Mouse (Mus musculus) heart, embryonic 12.5 days (tissue): ENCODE data around the gene Plekhh1. TPM values are rescaled to one million over a fixed set of nuclear protein-coding genes. Genes with fewer than 3 reads are reported as not detected.

Experiments used
- ATAC-seq: fragments of 200-750 bp; cut with Nextera tagmentation; 2 replicates; pipeline ENCODE4 v1.8.0; 2017; ENCODE audit warnings: moderate TSS enrichment, moderate library complexity; ENCODE audit not compliant: insufficient number of reproducible peaks, low FRiP score
- H3K27ac ChIP-seq: fragments of 300-500 bp; sonication (generic); 2 replicates; pipeline ENCODE4 v1.5.1; 2016; ENCODE audit warnings: mild to moderate bottlenecking, moderate library complexity; ENCODE audit not compliant: poor library complexity, severe bottlenecking
- H3K27me3 ChIP-seq: fragments of 300-500 bp; sonication (generic); replicated peaks from 2 replicates; pipeline ENCODE4 v1.6.1; 2016; ENCODE audit warnings: mild to moderate bottlenecking, moderate library complexity
- H3K36me3 ChIP-seq: fragments of 300-500 bp; sonication (generic); 2 replicates; pipeline ENCODE4 v1.6.1; 2016; ENCODE audit warnings: mild to moderate bottlenecking, moderate library complexity
- H3K4me1 ChIP-seq: fragments of 300-500 bp; sonication (generic); replicated peaks from 2 replicates; pipeline ENCODE4 v1.6.1; 2016; ENCODE audit warnings: mild to moderate bottlenecking
- H3K4me2 ChIP-seq: fragments of 300-500 bp; sonication (generic); 2 replicates; pipeline ENCODE4 v1.6.1; 2016; ENCODE audit warnings: mild to moderate bottlenecking, moderate library complexity
- H3K4me3 ChIP-seq: fragments of 300-500 bp; sonication (generic); 2 replicates; pipeline ENCODE4 v1.5.1; 2016; ENCODE audit warnings: mild to moderate bottlenecking
- H3K9ac ChIP-seq: fragments of 300-500 bp; sonication (generic); 2 replicates; pipeline ENCODE4 v1.6.1; 2016; ENCODE audit warnings: mild to moderate bottlenecking, moderate library complexity
- H3K9me3 ChIP-seq: fragments of 300-500 bp; sonication (generic); replicated peaks from 2 replicates; pipeline ENCODE4 v1.6.1; 2016; ENCODE audit warnings: mild to moderate bottlenecking, moderate library complexity
- WGBS: fragments of 180-500 bp; shearing (Covaris S2); methylation state at CpG from one replicate; pipeline ENCODE4 v1.1.7; 2016; 5-methylcytosine and 5-hydroxymethylcytosine counted together
- polyA plus RNA-seq: library from polyadenylated mRNA; unstranded; fragments of >200 nt; fragmentation: Nextera tagmentation; extraction: Ambion mirVana; gene quantifications from 2 replicates; pipeline ENCODE4 v1.2.1, GENCODE M21; 2016

Plekhh1 gene
- polyA plus RNA-seq, 1 experiment from 2014 or later: 5.8 TPM

DNA sequence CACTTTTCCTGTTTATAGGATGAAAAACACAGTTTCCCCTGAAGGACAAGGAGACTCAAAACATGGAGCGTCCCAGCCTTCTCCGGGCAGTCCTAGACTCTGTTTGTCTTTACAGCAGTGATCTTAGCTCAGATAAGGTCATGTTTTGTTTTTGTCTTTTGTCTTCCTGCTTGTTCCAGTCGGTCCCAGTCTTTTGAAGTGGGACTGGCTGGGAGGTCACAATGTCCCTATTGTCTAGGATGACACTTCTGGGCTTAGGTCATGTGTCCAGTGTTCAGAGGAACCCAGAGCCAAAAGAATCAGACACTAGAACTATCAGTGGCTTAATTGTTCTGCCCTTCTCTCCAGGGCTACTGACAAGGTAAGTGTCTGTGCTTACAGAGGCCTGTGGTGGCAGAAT lies 6.4 kb downstream of the Plekhh1 start:
- Histone ChIP-seq H3K4me1 (peaks cover 5% of the 10 kb centered on the region), H3K9ac (no peak overlapping the region), H3K27me3 (no peaks in the 10 kb centered on the region), H3K27ac (no peak overlapping the region), H3K4me2 (no peak overlapping the region), H3K36me3 (peaks cover 5% of the 10 kb centered on the region), H3K9me3 (no peaks in the 10 kb centered on the region), H3K4me3 (no peak overlapping the region)
- WGBS: 48% methylated on average over 3 of the region's 3 CpGs
- no peak for ATAC-seq

DNA sequence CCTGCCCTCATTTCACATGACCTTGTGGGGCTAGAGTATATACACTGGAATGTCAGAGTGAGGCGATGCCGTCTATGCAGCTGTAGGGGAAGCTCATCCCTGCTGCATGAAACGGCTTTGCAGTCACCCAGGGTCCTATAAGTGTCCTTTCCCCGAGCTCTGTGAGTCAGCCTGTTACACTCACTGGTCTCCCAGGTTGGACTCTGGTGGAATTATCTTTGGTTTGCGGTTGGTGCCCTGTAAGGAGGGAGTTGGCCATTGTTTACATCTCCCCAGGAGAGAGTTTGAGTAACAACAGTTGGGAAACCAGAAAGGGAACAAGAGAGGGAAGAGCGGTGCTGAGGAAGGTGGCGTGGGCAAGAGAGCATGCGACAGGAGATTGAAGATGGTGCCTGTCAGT lies 10.7 kb downstream of the Plekhh1 start:
- 66% methylated on average over 8 of the region's 8 CpGs for WGBS
- no peak overlapping the region for H3K27ac ChIP-seq
- no peaks in the 10 kb centered on the region for H3K9me3 ChIP-seq
- no peak for ATAC-seq
- H3K4me1 ChIP-seq: peaks cover 11% of the 10 kb centered on the region
- peaks cover 17% of the 10 kb centered on the region for H3K36me3 ChIP-seq
- no peak overlapping the region for H3K4me3 ChIP-seq
- H3K4me2 ChIP-seq: no peak overlapping the region
- H3K9ac ChIP-seq: no peak overlapping the region
- H3K27me3 ChIP-seq: no peaks in the 10 kb centered on the region

DNA sequence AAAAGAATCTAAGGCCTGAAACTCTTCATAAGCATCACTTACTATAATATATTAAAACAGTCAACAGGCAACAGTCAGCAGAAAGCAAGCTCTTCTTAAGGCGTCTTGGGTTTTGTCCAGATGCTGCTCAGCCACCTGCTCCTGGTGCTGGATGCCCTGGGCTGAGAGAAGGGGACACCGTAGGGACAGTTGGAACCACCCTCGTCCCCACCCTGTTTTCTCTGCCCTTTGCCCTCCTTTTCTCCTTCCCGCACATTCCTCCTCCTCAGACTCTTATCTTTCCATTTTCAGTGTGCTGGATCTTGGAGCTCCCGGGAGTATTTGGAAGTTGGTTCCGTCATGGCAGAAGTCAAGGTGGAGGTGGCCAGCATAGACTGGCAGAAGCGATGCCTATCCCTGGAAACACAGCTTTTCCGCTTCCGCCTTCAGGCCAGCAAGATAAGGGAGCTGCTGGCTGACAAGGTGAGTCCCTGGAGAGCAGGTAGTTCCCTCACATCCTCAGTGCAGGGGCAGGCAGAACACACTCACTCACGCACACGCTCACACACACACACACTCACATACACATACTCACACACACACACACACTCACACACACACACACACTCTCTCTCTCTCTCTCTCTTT lies 11.4 kb downstream of the Plekhh1 start:
- ATAC-seq: no peak
- Histone ChIP-seq H3K27ac (no peak overlapping the region), H3K36me3 (peaks cover 23% of the 10 kb centered on the region), H3K4me3 (no peak overlapping the region), H3K9ac (no peak overlapping the region), H3K4me1 (peaks cover 15% of the 10 kb centered on the region), H3K9me3 (peaks cover under 1% of the 10 kb centered on the region; the same call in 1 of the 2 replicates), H3K4me2 (no peak overlapping the region), H3K27me3 (no peaks in the 10 kb centered on the region)
- WGBS: 69% methylated on average over 11 of the region's 11 CpGs

DNA sequence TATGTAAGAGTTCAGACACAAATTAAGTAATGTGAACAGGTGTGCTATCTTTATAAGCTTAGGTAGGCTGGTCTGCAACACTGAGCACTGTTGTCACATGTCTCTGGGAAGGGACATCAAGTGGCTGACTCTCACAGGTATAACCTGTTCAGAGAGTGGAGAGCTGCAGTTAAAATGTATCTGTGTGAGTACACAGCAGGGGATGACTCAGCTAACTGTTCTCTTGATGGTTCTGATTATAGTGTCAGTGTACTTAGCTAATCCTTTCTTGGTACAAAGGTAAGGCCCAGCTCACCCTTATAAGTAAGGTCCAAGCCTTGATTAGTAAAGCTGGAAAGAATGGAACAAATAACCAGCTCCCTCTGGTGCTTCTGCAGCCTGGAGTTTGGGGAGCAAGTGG lies 12.5 kb downstream of the Plekhh1 start:
- Histone ChIP-seq H3K4me3 (no peak overlapping the region), H3K4me1 (peaks cover 15% of the 10 kb centered on the region), H3K9ac (no peak overlapping the region), H3K9me3 (peaks cover 4% of the 10 kb centered on the region; the same call in 1 of the 2 replicates), H3K4me2 (no peak overlapping the region), H3K27me3 (no peaks in the 10 kb centered on the region), H3K36me3 (peaks cover 27% of the 10 kb centered on the region), H3K27ac (no peak overlapping the region)
- ATAC-seq: no peak

DNA sequence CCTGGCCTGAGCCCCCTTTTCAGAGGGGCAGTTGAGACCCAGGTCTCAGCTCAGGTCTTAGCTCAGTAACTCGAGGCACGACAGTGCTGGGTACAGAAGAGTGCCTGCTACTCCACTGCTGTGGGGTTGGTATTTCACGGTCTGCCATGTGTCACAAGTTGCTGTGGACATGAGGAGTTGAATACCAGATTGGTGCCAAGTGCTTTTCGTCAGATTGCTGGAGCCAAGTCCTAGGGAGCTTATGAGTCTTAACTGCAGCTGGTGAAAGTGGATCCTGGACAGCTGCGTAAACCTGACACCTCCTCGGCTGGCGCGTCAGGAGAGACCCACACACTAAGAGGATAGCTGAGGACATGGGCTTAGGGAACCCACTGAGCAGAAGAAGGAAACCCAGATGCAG lies 15.7 kb downstream of the Plekhh1 start:
- Histone ChIP-seq H3K4me3 (no peak overlapping the region), H3K27me3 (no peaks in the 10 kb centered on the region), H3K36me3 (peaks cover 28% of the 10 kb centered on the region), H3K9me3 (peaks cover 4% of the 10 kb centered on the region; the same call in 1 of the 2 replicates), H3K9ac (no peak overlapping the region), H3K4me2 (no peak overlapping the region), H3K27ac (no peak overlapping the region), H3K4me1 (peaks cover 24% of the 10 kb centered on the region)
- WGBS: 42% methylated on average over 8 of the region's 8 CpGs
- 0 out of 2 replicates have a peak, but pooled peaks have one; percentile 46 for ATAC-seq

DNA sequence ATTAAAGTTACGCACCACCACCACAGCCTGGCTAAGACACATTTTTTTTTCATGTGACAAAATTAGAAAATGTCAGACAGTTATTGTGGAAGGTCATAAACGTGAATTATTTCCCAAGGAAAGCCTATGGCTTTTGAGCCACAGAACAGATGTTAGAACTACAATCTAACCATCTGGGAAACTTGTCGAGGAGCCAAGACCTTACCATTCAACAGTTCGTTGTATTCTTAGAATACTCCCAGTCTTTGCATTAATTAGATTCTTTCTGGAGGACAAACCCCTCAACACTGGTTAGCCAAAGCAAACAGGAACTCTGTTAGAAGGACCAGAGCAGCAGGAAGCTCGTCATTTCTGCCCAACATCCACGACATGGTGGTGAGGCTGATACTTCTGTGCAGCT lies 17.2 kb downstream of the Plekhh1 start:
- WGBS: 66% methylated on average over 6 of the region's 6 CpGs
- Histone ChIP-seq H3K9me3 (peaks cover 4% of the 10 kb centered on the region; the same call in 1 of the 2 replicates), H3K27ac (no peak overlapping the region), H3K9ac (no peak overlapping the region), H3K4me2 (no peak overlapping the region), H3K27me3 (no peaks in the 10 kb centered on the region), H3K4me1 (peaks cover 26% of the 10 kb centered on the region), H3K36me3 (peaks cover 33% of the 10 kb centered on the region), H3K4me3 (no peak overlapping the region)
- no peak for ATAC-seq

DNA sequence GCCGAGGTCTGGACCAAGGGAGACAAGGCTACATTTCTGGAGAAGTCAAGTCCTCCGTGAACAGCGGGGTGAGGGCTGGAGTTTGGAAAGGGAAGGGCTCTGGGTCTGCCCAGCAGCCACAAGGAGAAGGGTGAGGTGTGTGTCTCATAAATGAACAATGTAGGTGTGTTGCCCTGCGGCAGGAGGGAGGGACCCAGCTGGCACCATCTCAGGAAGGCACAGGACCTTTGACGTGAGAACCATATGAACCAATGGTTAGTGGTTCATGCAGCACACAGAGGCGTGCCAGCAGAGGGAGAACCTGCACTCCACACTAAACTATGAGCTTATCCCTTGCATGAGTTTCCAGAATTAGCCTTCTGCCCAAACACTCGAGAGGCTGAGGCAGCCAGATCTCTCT lies 18.2 kb downstream of the Plekhh1 start:
- Histone ChIP-seq H3K9me3 (peaks cover 4% of the 10 kb centered on the region; the same call in 1 of the 2 replicates), H3K4me2 (no peak overlapping the region), H3K9ac (no peak overlapping the region), H3K4me3 (no peak overlapping the region), H3K27me3 (no peaks in the 10 kb centered on the region), H3K36me3 (peaks cover 26% of the 10 kb centered on the region), H3K4me1 (peaks cover 30% of the 10 kb centered on the region), H3K27ac (no peak overlapping the region)
- 82% methylated on average over 7 of the region's 7 CpGs for WGBS
- ATAC-seq: no peak

DNA sequence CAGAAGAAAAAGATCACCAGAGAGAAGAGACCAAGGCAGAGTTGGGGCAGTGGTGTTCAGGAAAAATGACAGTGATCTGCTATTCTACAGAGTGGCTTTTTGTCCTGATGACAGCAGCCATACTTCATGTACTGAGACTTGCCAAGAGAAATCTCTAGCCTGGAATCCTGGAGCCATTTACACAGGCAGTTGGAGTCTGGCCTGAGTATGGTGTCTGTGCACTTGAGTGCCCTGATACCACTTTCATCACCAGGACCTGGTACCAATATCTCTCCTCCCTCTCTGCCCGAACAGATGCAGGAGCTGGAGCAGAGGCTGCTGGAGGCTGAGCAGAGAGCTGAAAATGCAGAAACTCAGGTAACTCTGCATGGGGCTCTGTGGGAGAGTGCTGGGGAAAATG lies 19.9 kb downstream of the Plekhh1 start:
- Histone ChIP-seq H3K4me1 (peaks cover 38% of the 10 kb centered on the region), H3K9ac (no peak overlapping the region), H3K27ac (no peak overlapping the region), H3K4me2 (no peak overlapping the region), H3K36me3 (peaks cover 31% of the 10 kb centered on the region), H3K4me3 (no peak overlapping the region), H3K27me3 (no peaks in the 10 kb centered on the region), H3K9me3 (peaks cover 4% of the 10 kb centered on the region; the same call in 1 of the 2 replicates)
- no peak for ATAC-seq
- 40% methylated on average over 1 of the region's 1 CpGs for WGBS

DNA sequence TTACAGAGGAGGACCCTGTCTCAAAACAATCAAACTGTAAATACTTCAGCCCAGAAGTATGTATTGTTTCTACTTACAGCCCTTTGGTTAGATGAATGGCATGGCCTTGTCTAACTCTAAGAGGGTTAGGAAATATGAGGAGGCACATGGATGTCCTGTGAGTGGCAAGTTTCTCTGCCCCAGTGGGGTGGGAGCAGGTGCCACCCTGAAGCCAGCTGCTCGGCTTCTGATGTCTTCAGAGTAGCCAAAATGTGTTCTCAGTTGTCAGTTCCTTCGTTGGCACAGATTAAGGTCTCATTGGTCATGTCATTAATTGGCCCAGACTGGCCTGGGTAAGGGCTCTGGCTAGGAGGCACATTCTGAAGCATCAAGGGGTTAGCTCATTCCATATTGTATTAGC lies 20.8 kb downstream of the Plekhh1 start:
- Histone ChIP-seq H3K27ac (no peak overlapping the region), H3K4me2 (no peak overlapping the region), H3K9me3 (peaks cover 4% of the 10 kb centered on the region; the same call in 1 of the 2 replicates), H3K4me3 (no peak overlapping the region), H3K27me3 (no peaks in the 10 kb centered on the region), H3K4me1 (peaks cover 40% of the 10 kb centered on the region), H3K36me3 (peaks cover 39% of the 10 kb centered on the region), H3K9ac (no peak overlapping the region)
- no peak for ATAC-seq
- WGBS: 79% methylated on average over 2 of the region's 2 CpGs

DNA sequence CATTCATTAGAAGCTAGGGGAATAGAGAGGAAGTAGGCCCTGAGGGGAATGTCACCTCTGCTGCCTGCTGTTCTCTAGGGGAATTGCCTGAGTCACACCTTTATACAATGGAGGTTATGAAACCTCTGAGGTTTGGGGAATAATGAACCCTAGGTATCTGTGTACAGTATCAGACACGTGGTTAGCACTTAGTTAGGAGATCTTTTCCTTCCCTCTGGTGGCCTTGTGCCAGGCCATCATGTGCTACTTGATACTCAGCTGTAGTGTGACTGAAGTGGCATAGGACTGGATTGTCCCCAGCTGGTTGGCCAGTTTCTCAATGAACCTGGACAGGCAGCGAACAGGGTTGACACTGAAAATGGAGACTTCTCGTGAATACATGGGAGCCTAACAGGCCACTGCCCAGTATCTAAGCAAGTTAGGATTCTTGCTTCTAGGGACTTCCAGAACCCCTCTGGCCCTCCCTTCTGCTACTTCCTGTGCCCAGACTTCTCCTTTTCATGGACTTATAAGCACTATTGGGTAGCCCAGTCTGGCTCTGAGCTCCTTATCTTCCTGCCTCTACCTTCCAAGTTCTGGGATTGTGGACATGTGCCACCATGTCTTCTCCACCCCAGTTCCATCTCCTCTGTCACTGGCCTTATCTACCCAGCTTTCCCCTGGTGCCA lies 21.7 kb downstream of the Plekhh1 start:
- 70% methylated on average over 3 of the region's 3 CpGs for WGBS
- peaks cover 44% of the 10 kb centered on the region for H3K4me1 ChIP-seq
- no peak for ATAC-seq

DNA sequence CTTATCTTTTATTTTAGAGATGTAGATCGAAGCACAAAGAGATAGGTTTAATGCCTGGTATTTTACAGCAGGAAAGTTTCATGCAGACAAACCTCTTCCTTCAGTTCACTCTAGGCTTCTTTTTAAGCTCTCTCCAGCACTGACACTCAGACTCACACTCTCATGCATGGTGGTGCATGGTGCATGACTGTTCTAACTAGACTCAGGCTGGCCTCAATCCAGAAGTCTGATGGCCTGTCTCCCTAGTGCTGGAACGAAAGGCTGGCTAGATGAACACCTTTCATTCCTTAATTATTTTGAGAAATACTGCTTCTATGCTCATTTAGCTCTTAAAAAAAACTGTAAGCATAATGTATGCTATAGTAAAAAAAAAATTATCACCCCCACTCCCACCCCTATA lies 23.1 kb downstream of the Plekhh1 start:
- 76% methylated on average over 2 of the region's 2 CpGs for WGBS
- Histone ChIP-seq H3K4me1 (peaks cover 44% of the 10 kb centered on the region), H3K9ac (no peak overlapping the region), H3K4me2 (no peak overlapping the region), H3K36me3 (peaks cover 35% of the 10 kb centered on the region), H3K9me3 (no peaks in the 10 kb centered on the region), H3K4me3 (no peak overlapping the region), H3K27ac (no peak overlapping the region), H3K27me3 (no peaks in the 10 kb centered on the region)
- ATAC-seq: no peak

More for the DNA sequence above, 21.7 kb downstream of the Plekhh1 start:
- Histone ChIP-seq H3K27ac (no peak overlapping the region), H3K4me3 (no peak overlapping the region), H3K27me3 (no peaks in the 10 kb centered on the region), H3K9me3 (no peaks in the 10 kb centered on the region), H3K36me3 (peaks cover 37% of the 10 kb centered on the region), H3K4me2 (no peak overlapping the region), H3K9ac (no peak overlapping the region)
